Comparison of ENCODE assay signal across 23 mouse cellular contexts in genomic region chr17:91691063-91691462, GRCm38 (mm10).
DNase-seq lines count a peak whose midpoint lies in the region; ATAC-seq lines count a peak whose summit lies in the region.
"Had no signal": no experiment of that assay in that cellular context is flagged by ENCODE, and none has a peak within 500 bp of the region (broad histone marks: within the 10 kb centered on the region; RNA-seq: fewer than 3 reads in every experiment).

No protein-coding gene starts in this region.

- no peaks in the 10 kb centered on the region for H3K9me3 ChIP-seq in heart, embryonic 12.5 days (replicated peaks)
- H3K9me3 ChIP-seq: G1E had no signal

- H3K4me3 ChIP-seq in heart, embryonic 12.5 days, result no peak overlapping the region

- H3K9ac ChIP-seq in heart, embryonic 12.5 days, result no peak overlapping the region

- ATAC-seq in common myeloid progenitor, adult 5-6 weeks (replicated peaks; ENCODE audit: low read depth, poor library complexity, severe bottlenecking), result peak; percentile 62; the same call in 1 of the 2 replicates
- ATAC-seq in granulocyte monocyte progenitor cell, adult 5-6 weeks (replicated peaks; ENCODE audit: poor library complexity, severe bottlenecking), result peak; percentile 85
- peak; percentile 63 for ATAC-seq in megakaryocyte progenitor cell, adult 5-6 weeks (replicated peaks; ENCODE audit: poor library complexity)
- no peak for ATAC-seq in heart, embryonic 12.5 days (ENCODE audit: insufficient number of reproducible peaks, low FRiP score)
- ATAC-seq: activated CD4-positive, CD25-positive, alpha-beta regulatory T cell, adult 4 months; CD4-positive, CD25-positive, alpha-beta regulatory T cell, adult 4 months; Patski had no signal

- intact Hi-C loops in left cerebral cortex, postnatal 4 days (cut with DNase I), result no loop called here

- H3K36me3 ChIP-seq in heart, embryonic 12.5 days, result no peaks in the 10 kb centered on the region
- H3K36me3 ChIP-seq: G1E had no signal

- H3K4me1 ChIP-seq in heart, embryonic 12.5 days (replicated peaks), result no peaks in the 10 kb centered on the region

- DNase-seq in A20 (ENCODE audit: low read depth, low spot score), result peak; percentile 35
- no peak for DNase-seq in cerebellum, adult 11-12 months
- DNase-seq in left cerebral cortex, postnatal 4 days, result no peak
- DNase-seq in right cerebral cortex, adult 2 months (ENCODE audit: low spot score in 2 of 2), result no peak
- DNase-seq: adrenal gland, adult 2 months; adrenal gland, adult 8-10 months; adrenal gland, postnatal 10 days; adrenal gland, postnatal 14 days; adrenal gland, postnatal 25 days; adrenal gland, postnatal 36 days; B cell, adult 2 months; cerebellum, adult 11 months; cerebellum, adult 18-20 months; cerebellum, adult 2 months had no signal

- H3K4me2 ChIP-seq in heart, embryonic 12.5 days, result no peak overlapping the region

- no peak overlapping the region for H3K27ac ChIP-seq in heart, embryonic 12.5 days (ENCODE audit: poor library complexity, severe bottlenecking)

- H3K27me3 ChIP-seq in heart, embryonic 12.5 days (replicated peaks), result no peaks in the 10 kb centered on the region
- H3K27me3 ChIP-seq: CH12.LX, Patski had no signal

- WGBS in heart, embryonic 12.5 days, result 72% methylated on average over 4 of the region's 4 CpGs
